Mouse (Mus musculus) CD4-positive naive resting alpha-beta T cell, adult 57 days (primary cell): ENCODE results near the gene Glra2. TPM values are rescaled to one million over a fixed set of nuclear protein-coding genes. Genes with fewer than 3 reads are reported as not detected.

ENCODE experiments used
- total RNA-seq: library from RNA; stranded (reverse); gene quantifications from one replicate; pipeline ENCODE4 v1.2.4, GENCODE M21; 2023

The Glra2 gene
- not detected for total RNA-seq

GRCm38 (mm10) chrX:165326939-165327698 is at the start of gene Glra2:
Gene Glra2, minus strand, starts transcription at chrX:165327393.

